Mouse (Mus musculus): Measurements from ENCODE around the gene Ret. TPM values are rescaled to one million over a fixed set of nuclear protein-coding genes. Genes with fewer than 3 reads are reported as not detected.

Gene Ret
- polyA plus RNA-seq, 1 experiment from 2014 or later: 1.5 TPM

- Histone ChIP-seq H3K9ac (ENCODE audit: low read length) (no peak overlapping the region), H3K4me2 (no peak overlapping the region), H3K9me3 (ENCODE audit: control insufficient read depth, low read length) (no peaks in the 10 kb centered on the region), H3K36me3 (ENCODE audit: control insufficient read depth, insufficient read depth, low read length) (no peaks in the 10 kb centered on the region), H3K27ac (ENCODE audit: low read depth, low read length) (no peak overlapping the region), H3K4me1 (ENCODE audit: control insufficient read depth, insufficient read depth, low read length) (peaks cover 4% of the 10 kb centered on the region), H3K4me3 (ENCODE audit: low read depth, low read length) (no peak overlapping the region), H3K27me3 (ENCODE audit: control insufficient read depth, insufficient read depth, low read length) (no peaks in the 10 kb centered on the region)
- ATAC-seq (ENCODE audit: low FRiP score) (peak; percentile 57), DNase-seq (ENCODE audit: low spot score, missing footprints) (peak; percentile 88)
- WGBS: 54% methylated on average over 17 of the region's 17 CpGs
Measured at GRCm38 (mm10) chr6:118186620-118187284, 10.8 kb downstream of the Ret start.

DNA sequence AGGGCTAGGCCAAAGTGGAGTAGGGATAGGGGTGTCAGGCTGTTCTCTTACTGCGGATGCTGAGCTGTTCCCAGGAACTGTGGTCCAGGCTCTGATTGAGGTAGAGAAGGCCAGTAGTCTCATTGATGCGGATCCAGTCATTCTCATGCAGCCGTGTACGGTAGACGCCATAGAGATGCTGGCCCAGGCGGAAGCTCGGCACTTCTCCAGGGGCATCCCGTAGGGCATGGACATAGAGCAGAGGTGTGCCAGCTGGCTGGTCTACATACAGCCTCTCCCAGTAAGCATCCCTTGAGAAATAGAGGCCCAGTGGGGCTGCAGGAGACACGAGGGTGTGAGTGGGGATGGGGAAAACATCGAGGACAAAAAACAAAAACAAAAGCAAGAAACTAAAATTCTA is 13.4 kb downstream of the Ret start:
- H3K4me1 ChIP-seq (ENCODE audit: control insufficient read depth, insufficient read depth, low read length): peaks cover 4% of the 10 kb centered on the region
- no peak overlapping the region for H3K27ac ChIP-seq (ENCODE audit: low read depth, low read length)
- H3K36me3 ChIP-seq (ENCODE audit: control insufficient read depth, insufficient read depth, low read length): no peaks in the 10 kb centered on the region
- H3K9ac ChIP-seq (ENCODE audit: low read length): no peak overlapping the region
- ATAC-seq (ENCODE audit: low FRiP score) (no peak), DNase-seq (ENCODE audit: low spot score, missing footprints) (no peak)
- H3K4me3 ChIP-seq (ENCODE audit: low read depth, low read length): no peak overlapping the region
- H3K27me3 ChIP-seq (ENCODE audit: control insufficient read depth, insufficient read depth, low read length): no peaks in the 10 kb centered on the region
- H3K9me3 ChIP-seq (ENCODE audit: control insufficient read depth, low read length): no peaks in the 10 kb centered on the region
- no peak overlapping the region for H3K4me2 ChIP-seq
- WGBS: 92% methylated on average over 10 of the region's 10 CpGs

- H3K36me3 ChIP-seq (ENCODE audit: control insufficient read depth, insufficient read depth, low read length): no peaks in the 10 kb centered on the region
- DNase-seq (ENCODE audit: low spot score, missing footprints) (no peak), ATAC-seq (ENCODE audit: low FRiP score) (0 out of 2 replicates have a peak, but pooled peaks have one; percentile 23)
- WGBS: 83% methylated on average over 12 of the region's 12 CpGs
- H3K9me3 ChIP-seq (ENCODE audit: control insufficient read depth, low read length): no peaks in the 10 kb centered on the region
- H3K27ac ChIP-seq (ENCODE audit: low read depth, low read length): no peak overlapping the region
- no peak overlapping the region for H3K9ac ChIP-seq (ENCODE audit: low read length)
- H3K4me2 ChIP-seq: no peak overlapping the region
- no peak overlapping the region for H3K4me3 ChIP-seq (ENCODE audit: low read depth, low read length)
- no peaks in the 10 kb centered on the region for H3K4me1 ChIP-seq (ENCODE audit: control insufficient read depth, insufficient read depth, low read length)
- no peaks in the 10 kb centered on the region for H3K27me3 ChIP-seq (ENCODE audit: control insufficient read depth, insufficient read depth, low read length)
Measured at GRCm38 (mm10) chr6:118180085-118180423, 17.5 kb downstream of the Ret start.

DNA sequence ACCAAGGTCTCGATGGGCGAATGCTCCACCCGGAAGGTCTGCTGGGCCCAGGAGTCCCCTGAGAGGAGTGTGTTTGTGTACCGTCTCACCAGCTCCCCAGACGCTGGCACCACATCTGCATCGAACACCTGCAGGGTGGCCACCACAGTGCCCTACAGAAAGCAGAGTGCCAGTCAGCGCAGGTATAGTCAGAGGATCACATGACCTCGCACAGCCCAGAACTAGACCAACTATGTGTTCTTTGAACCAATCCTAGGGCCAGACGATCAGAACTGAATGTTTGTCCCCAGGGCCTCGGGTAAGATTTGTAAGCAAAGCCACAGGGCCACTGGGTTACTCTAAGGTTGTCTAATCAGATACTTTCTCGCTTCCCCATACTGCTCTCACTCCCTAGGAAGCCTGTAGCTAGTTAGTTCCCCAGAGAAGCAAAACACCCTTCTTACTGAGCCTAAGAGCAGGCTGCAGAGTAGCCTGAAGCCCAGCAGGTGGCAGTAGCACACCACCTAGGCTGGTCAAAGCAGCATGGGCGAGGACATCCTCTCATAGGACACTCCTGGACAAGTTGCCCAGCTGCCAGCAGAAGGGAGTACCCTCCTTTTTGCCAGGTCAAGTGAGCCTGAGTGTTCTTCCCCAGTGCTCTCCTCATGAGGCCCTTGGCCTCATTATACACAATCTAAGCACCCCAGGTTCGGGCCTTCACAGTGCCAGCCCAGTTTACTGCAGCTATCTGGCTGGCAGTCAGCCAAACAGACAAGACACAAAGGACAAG is 18.0 kb downstream of the Ret start:
- no peaks in the 10 kb centered on the region for H3K36me3 ChIP-seq (ENCODE audit: control insufficient read depth, insufficient read depth, low read length)
- no peak overlapping the region for H3K9ac ChIP-seq (ENCODE audit: low read length)
- H3K9me3 ChIP-seq (ENCODE audit: control insufficient read depth, low read length): no peaks in the 10 kb centered on the region
- H3K27ac ChIP-seq (ENCODE audit: low read depth, low read length): no peak overlapping the region
- no peak overlapping the region for H3K4me2 ChIP-seq
- no peak overlapping the region for H3K4me3 ChIP-seq (ENCODE audit: low read depth, low read length)
- whole genome bisulfite sequencing: 61% methylated on average over 13 of the region's 13 CpGs
- peak; percentile 80 for ATAC-seq (ENCODE audit: low FRiP score)
- DNase-seq (ENCODE audit: low spot score, missing footprints): peak; percentile 89
- no peaks in the 10 kb centered on the region for H3K4me1 ChIP-seq (ENCODE audit: control insufficient read depth, insufficient read depth, low read length)
- H3K27me3 ChIP-seq (ENCODE audit: control insufficient read depth, insufficient read depth, low read length): no peaks in the 10 kb centered on the region

GRCm38 (mm10) chr6:118173975-118174328 is 23.6 kb downstream of the Ret start:
- no peaks in the 10 kb centered on the region for H3K4me1 ChIP-seq (ENCODE audit: control insufficient read depth, insufficient read depth, low read length)
- no peak overlapping the region for H3K9ac ChIP-seq (ENCODE audit: low read length)
- ATAC-seq (ENCODE audit: low FRiP score) (no peak), DNase-seq (ENCODE audit: low spot score, missing footprints) (no peak)
- no peaks in the 10 kb centered on the region for H3K27me3 ChIP-seq (ENCODE audit: control insufficient read depth, insufficient read depth, low read length)
- WGBS: 85% methylated on average over 5 of the region's 5 CpGs
- H3K4me2 ChIP-seq: no peak overlapping the region
- no peaks in the 10 kb centered on the region for H3K36me3 ChIP-seq (ENCODE audit: control insufficient read depth, insufficient read depth, low read length)
- no peaks in the 10 kb centered on the region for H3K9me3 ChIP-seq (ENCODE audit: control insufficient read depth, low read length)
- no peak overlapping the region for H3K27ac ChIP-seq (ENCODE audit: low read depth, low read length)
- no peak overlapping the region for H3K4me3 ChIP-seq (ENCODE audit: low read depth, low read length)

GRCm38 (mm10) chr6:118173251-118173974 is 24.1 kb downstream of the Ret start:
- WGBS: 91% methylated on average over 18 of the region's 18 CpGs
- ATAC-seq (ENCODE audit: low FRiP score) (no peak), DNase-seq (ENCODE audit: low spot score, missing footprints) (no peak)
- H3K36me3 ChIP-seq (ENCODE audit: control insufficient read depth, insufficient read depth, low read length): no peaks in the 10 kb centered on the region
- no peaks in the 10 kb centered on the region for H3K27me3 ChIP-seq (ENCODE audit: control insufficient read depth, insufficient read depth, low read length)
- H3K27ac ChIP-seq (ENCODE audit: low read depth, low read length): no peak overlapping the region
- H3K4me3 ChIP-seq (ENCODE audit: low read depth, low read length): no peak overlapping the region
- no peak overlapping the region for H3K4me2 ChIP-seq
- no peak overlapping the region for H3K9ac ChIP-seq (ENCODE audit: low read length)
- H3K9me3 ChIP-seq (ENCODE audit: control insufficient read depth, low read length): no peaks in the 10 kb centered on the region
- no peaks in the 10 kb centered on the region for H3K4me1 ChIP-seq (ENCODE audit: control insufficient read depth, insufficient read depth, low read length)

GRCm38 (mm10) chr6:118171386-118171785 is 26.1 kb downstream of the Ret start:
- no peak for ATAC-seq (ENCODE audit: low FRiP score)
- H3K4me3 ChIP-seq (ENCODE audit: low read depth, low read length): no peak overlapping the region
- no peaks in the 10 kb centered on the region for H3K9me3 ChIP-seq (ENCODE audit: control insufficient read depth, low read length)
- H3K36me3 ChIP-seq (ENCODE audit: control insufficient read depth, insufficient read depth, low read length): no peaks in the 10 kb centered on the region
- H3K4me1 ChIP-seq (ENCODE audit: control insufficient read depth, insufficient read depth, low read length): no peaks in the 10 kb centered on the region
- 94% methylated on average over 7 of the region's 7 CpGs for WGBS
- no peaks in the 10 kb centered on the region for H3K27me3 ChIP-seq (ENCODE audit: control insufficient read depth, insufficient read depth, low read length)
- H3K4me2 ChIP-seq: no peak overlapping the region
- H3K9ac ChIP-seq (ENCODE audit: low read length): no peak overlapping the region
- H3K27ac ChIP-seq (ENCODE audit: low read depth, low read length): no peak overlapping the region
- no peak for DNase-seq (ENCODE audit: low spot score, missing footprints)

GRCm38 (mm10) chr6:118168106-118168505 is 29.4 kb downstream of the Ret start:
- 86% methylated on average over 14 of the region's 14 CpGs for WGBS

GRCm38 (mm10) chr6:118167013-118167412 is 30.5 kb downstream of the Ret start:
- no peak for ATAC-seq (ENCODE audit: low FRiP score)
- Histone ChIP-seq H3K4me1 (ENCODE audit: control insufficient read depth, insufficient read depth, low read length) (no peaks in the 10 kb centered on the region), H3K36me3 (ENCODE audit: control insufficient read depth, insufficient read depth, low read length) (no peaks in the 10 kb centered on the region), H3K9ac (ENCODE audit: low read length) (no peak overlapping the region), H3K4me3 (ENCODE audit: low read depth, low read length) (no peak overlapping the region), H3K9me3 (ENCODE audit: control insufficient read depth, low read length) (no peaks in the 10 kb centered on the region), H3K27me3 (ENCODE audit: control insufficient read depth, insufficient read depth, low read length) (no peaks in the 10 kb centered on the region), H3K4me2 (no peak overlapping the region), H3K27ac (ENCODE audit: low read depth, low read length) (no peak overlapping the region)
- WGBS: 92% methylated on average over 9 of the region's 9 CpGs
- DNase-seq (ENCODE audit: low spot score, missing footprints): no peak

More at GRCm38 (mm10) chr6:118168106-118168505, 29.4 kb downstream of the Ret start:
- ATAC-seq (ENCODE audit: low FRiP score) (no peak), DNase-seq (ENCODE audit: low spot score, missing footprints) (no peak)
- Histone ChIP-seq H3K4me1 (ENCODE audit: control insufficient read depth, insufficient read depth, low read length) (no peaks in the 10 kb centered on the region), H3K36me3 (ENCODE audit: control insufficient read depth, insufficient read depth, low read length) (no peaks in the 10 kb centered on the region), H3K9ac (ENCODE audit: low read length) (no peak overlapping the region), H3K9me3 (ENCODE audit: control insufficient read depth, low read length) (no peaks in the 10 kb centered on the region), H3K27me3 (ENCODE audit: control insufficient read depth, insufficient read depth, low read length) (no peaks in the 10 kb centered on the region), H3K27ac (ENCODE audit: low read depth, low read length) (no peak overlapping the region), H3K4me3 (ENCODE audit: low read depth, low read length) (no peak overlapping the region), H3K4me2 (no peak overlapping the region)

All from midbrain, embryonic 11.5 days (tissue).